Mouse (Mus musculus) lung, embryonic 15.5 days (tissue): ENCODE data around the gene Glyctk. TPM values are rescaled to one million over a fixed set of nuclear protein-coding genes. Genes with fewer than 3 reads are reported as not detected.

Experiments
- ATAC-seq: fragments of 200-750 bp; cut with Nextera tagmentation; 2 replicates; pipeline ENCODE4 v1.8.0; 2017; ENCODE audit warnings: moderate number of reproducible peaks, borderline replicate concordance; ENCODE audit not compliant: low FRiP score, low TSS enrichment; ENCODE audit errors: extremely low read depth
- H3K27ac ChIP-seq: fragments of 300-500 bp; sonication (generic); 2 replicates; pipeline ENCODE4 v1.5.1; 2015; ENCODE audit warnings: moderate library complexity, mild to moderate bottlenecking, inconsistent platforms
- H3K27me3 ChIP-seq: fragments of 300-500 bp; sonication (generic); 2 replicates; pipeline ENCODE4 v1.6.1; 2015; ENCODE audit warnings: inconsistent platforms
- H3K36me3 ChIP-seq: fragments of 300-500 bp; sonication (generic); 2 replicates; pipeline ENCODE4 v1.6.1; 2015; ENCODE audit warnings: inconsistent platforms
- H3K4me1 ChIP-seq: fragments of 300-500 bp; sonication (generic); 2 replicates; pipeline ENCODE4 v1.6.1; 2015; ENCODE audit warnings: inconsistent platforms
- H3K4me2 ChIP-seq: fragments of 300-500 bp; sonication (generic); 2 replicates; pipeline ENCODE4 v1.6.1; 2015; ENCODE audit warnings: inconsistent platforms, mild to moderate bottlenecking, moderate library complexity
- H3K4me3 ChIP-seq: fragments of 300-500 bp; sonication (generic); 2 replicates; pipeline ENCODE4 v1.5.1; 2015; ENCODE audit warnings: mild to moderate bottlenecking, inconsistent platforms
- H3K9ac ChIP-seq: fragments of 300-500 bp; sonication (generic); 2 replicates; pipeline ENCODE4 v1.6.1; 2015; ENCODE audit warnings: inconsistent platforms
- H3K9me3 ChIP-seq: fragments of 300-500 bp; sonication (generic); 2 replicates; pipeline ENCODE4 v1.6.1; 2016; ENCODE audit warnings: inconsistent platforms
- WGBS: fragments of 180-500 bp; shearing (Covaris S2); methylation state at CpG from one replicate; pipeline ENCODE4 v1.1.7; 2015; 5-methylcytosine and 5-hydroxymethylcytosine counted together
- polyA plus RNA-seq: library from polyadenylated mRNA; unstranded; fragments of >200 nt; fragmentation: Nextera tagmentation; extraction: Ambion mirVana; gene quantifications from 2 replicates; pipeline ENCODE4 v1.2.1, GENCODE M21; 2015

Gene Glyctk
- polyA plus RNA-seq, 1 experiment from 2014 or later, result 1.7 TPM

GRCm38 (mm10) chr9:106141955-106142354 is 16.0 kb downstream of the Glyctk start:
- H3K9me3 ChIP-seq, result no peaks in the 10 kb centered on the region
- no peak overlapping the region for H3K4me2 ChIP-seq
- no peak overlapping the region for H3K27ac ChIP-seq
- peaks cover 6% of the 10 kb centered on the region; the same call in 1 of the 2 replicates for H3K27me3 ChIP-seq
- no peak for ATAC-seq
- no peak overlapping the region for H3K4me3 ChIP-seq
- peaks cover 6% of the 10 kb centered on the region; the same call in 1 of the 2 replicates for H3K4me1 ChIP-seq
- no peaks in the 10 kb centered on the region for H3K36me3 ChIP-seq
- H3K9ac ChIP-seq, result no peak overlapping the region
- 79% methylated on average over 12 of the region's 12 CpGs for WGBS

DNA sequence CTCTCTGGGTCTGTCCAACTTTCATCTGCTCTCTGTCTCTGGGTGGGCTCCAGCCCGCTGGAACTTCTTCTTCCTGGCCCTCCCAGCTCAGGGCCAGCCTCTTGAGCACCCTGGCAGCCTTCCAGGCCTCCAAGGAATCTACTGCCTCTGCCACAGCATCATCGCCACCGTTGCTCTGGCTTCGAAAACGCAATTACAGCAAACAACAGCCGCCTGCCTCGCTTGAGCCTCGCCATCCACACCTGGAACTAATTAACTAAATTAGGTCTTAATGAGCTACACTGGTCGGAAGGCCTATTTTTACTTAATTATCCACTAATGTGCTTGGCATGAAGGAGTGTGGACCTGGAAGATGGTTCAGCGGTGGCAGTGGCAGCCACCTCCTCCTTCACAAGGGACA is 18.2 kb downstream of the Glyctk start:
- Histone ChIP-seq H3K4me3 (no peak overlapping the region), H3K4me1 (peaks cover 6% of the 10 kb centered on the region; the same call in 1 of the 2 replicates), H3K9ac (no peak overlapping the region), H3K4me2 (no peak overlapping the region), H3K27me3 (no peaks in the 10 kb centered on the region), H3K9me3 (no peaks in the 10 kb centered on the region), H3K36me3 (no peaks in the 10 kb centered on the region), H3K27ac (no peak overlapping the region)
- ATAC-seq, result peak; percentile 50; the same call in 1 of the 2 replicates
- WGBS, result 39% methylated on average over 10 of the region's 10 CpGs

- WGBS, result 64% methylated on average over 10 of the region's 10 CpGs
- Histone ChIP-seq H3K4me3 (no peak overlapping the region), H3K27me3 (no peaks in the 10 kb centered on the region), H3K4me2 (no peak overlapping the region), H3K27ac (no peak overlapping the region), H3K36me3 (no peaks in the 10 kb centered on the region), H3K4me1 (peaks cover 6% of the 10 kb centered on the region; the same call in 1 of the 2 replicates), H3K9me3 (no peaks in the 10 kb centered on the region), H3K9ac (no peak overlapping the region)
- no peak for ATAC-seq
Observed at GRCm38 (mm10) chr9:106137671-106138216, 20.2 kb downstream of the Glyctk start.

DNA sequence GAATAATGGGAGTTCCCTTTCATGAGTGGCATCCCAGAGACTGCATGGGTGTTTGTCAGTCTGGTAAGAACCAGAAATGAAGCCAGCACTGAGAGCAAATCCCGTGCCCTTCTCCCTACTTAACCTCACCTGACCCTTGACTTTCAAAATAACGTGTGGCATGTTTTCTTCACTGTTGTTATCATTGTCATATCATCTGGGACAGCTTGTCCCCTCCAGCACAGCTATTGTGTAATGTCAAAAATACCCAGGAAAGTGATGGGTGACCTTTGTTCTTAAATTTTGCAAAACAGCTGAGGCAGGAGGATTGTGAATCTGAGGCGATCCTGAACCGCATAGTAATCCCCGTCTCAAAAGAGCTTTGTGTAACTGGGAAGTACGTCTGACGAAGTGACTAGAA is 27.7 kb downstream of the Glyctk start:
- no peaks in the 10 kb centered on the region for H3K9me3 ChIP-seq
- no peaks in the 10 kb centered on the region for H3K4me1 ChIP-seq
- H3K9ac ChIP-seq, result no peak overlapping the region
- H3K27me3 ChIP-seq, result no peaks in the 10 kb centered on the region
- no peak for ATAC-seq
- 76% methylated on average over 7 of the region's 7 CpGs for WGBS
- H3K4me2 ChIP-seq, result no peak overlapping the region
- H3K4me3 ChIP-seq, result no peak overlapping the region
- no peak overlapping the region for H3K27ac ChIP-seq
- H3K36me3 ChIP-seq, result no peaks in the 10 kb centered on the region

- Histone ChIP-seq H3K27me3 (no peaks in the 10 kb centered on the region), H3K9me3 (no peaks in the 10 kb centered on the region), H3K4me3 (no peak overlapping the region), H3K4me1 (no peaks in the 10 kb centered on the region), H3K36me3 (no peaks in the 10 kb centered on the region), H3K9ac (no peak overlapping the region), H3K4me2 (no peak overlapping the region), H3K27ac (no peak overlapping the region)
- WGBS, result 69% methylated on average over 2 of the region's 2 CpGs
- ATAC-seq, result no peak; the same call in 1 of the 2 replicates
Observed at GRCm38 (mm10) chr9:106129072-106129471, 28.9 kb downstream of the Glyctk start.

DNA sequence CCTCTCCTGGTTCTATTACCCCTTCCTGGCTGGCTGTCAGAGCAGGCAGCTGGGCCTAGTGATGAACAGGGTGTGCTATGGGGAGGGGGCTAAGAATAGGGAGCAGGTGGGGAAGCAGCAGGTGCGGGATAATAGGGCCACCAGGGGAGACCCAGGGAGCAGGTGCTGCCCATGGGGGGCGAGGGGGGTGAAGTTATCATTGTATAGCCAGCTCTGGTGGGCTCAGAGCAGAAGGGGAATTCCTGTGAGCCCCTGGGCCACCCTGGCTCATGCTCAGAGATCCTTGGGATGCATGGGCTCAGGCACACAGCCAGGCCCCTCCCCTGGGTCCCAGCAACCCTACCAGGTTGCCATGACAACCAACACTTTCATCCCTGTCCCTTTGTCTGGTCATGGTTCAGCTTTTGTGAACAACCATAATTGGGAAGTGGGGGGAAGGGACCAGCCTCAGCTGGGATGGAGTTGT is 31.1 kb downstream of the Glyctk start:
- WGBS, result 28% methylated on average over 2 of the region's 2 CpGs
- no peak overlapping the region for H3K4me3 ChIP-seq
- H3K4me1 ChIP-seq, result no peaks in the 10 kb centered on the region
- no peak overlapping the region for H3K27ac ChIP-seq
- ATAC-seq, result no peak
- no peaks in the 10 kb centered on the region for H3K36me3 ChIP-seq
- H3K27me3 ChIP-seq, result no peaks in the 10 kb centered on the region
- no peak overlapping the region for H3K9ac ChIP-seq
- no peak overlapping the region for H3K4me2 ChIP-seq
- no peaks in the 10 kb centered on the region for H3K9me3 ChIP-seq

- no peak overlapping the region for H3K4me3 ChIP-seq
- no peak for ATAC-seq
- H3K9ac ChIP-seq, result no peak overlapping the region
- H3K27me3 ChIP-seq, result no peaks in the 10 kb centered on the region
- no peak overlapping the region for H3K27ac ChIP-seq
- no peak overlapping the region for H3K4me2 ChIP-seq
- H3K9me3 ChIP-seq, result no peaks in the 10 kb centered on the region
- WGBS, result 52% methylated on average over 4 of the region's 4 CpGs
- H3K4me1 ChIP-seq, result no peaks in the 10 kb centered on the region
- H3K36me3 ChIP-seq, result no peaks in the 10 kb centered on the region
Observed at GRCm38 (mm10) chr9:106123599-106123998, 34.3 kb downstream of the Glyctk start.

- H3K9ac ChIP-seq, result no peak overlapping the region
- 69% methylated on average over 9 of the region's 9 CpGs for WGBS
Observed at GRCm38 (mm10) chr9:106119075-106119474, 38.9 kb downstream of the Glyctk start.

GRCm38 (mm10) chr9:106115801-106116424 is 42.0 kb downstream of the Glyctk start:
- Histone ChIP-seq H3K9me3 (0 out of 2 replicates have a peak, but pooled peaks cover 2% of the 10 kb centered on the region), H3K27me3 (no peaks in the 10 kb centered on the region), H3K4me3 (no peak overlapping the region), H3K36me3 (no peaks in the 10 kb centered on the region), H3K9ac (no peak overlapping the region), H3K27ac (no peak overlapping the region), H3K4me2 (no peak overlapping the region), H3K4me1 (no peaks in the 10 kb centered on the region)
- no peak for ATAC-seq
- 32% methylated on average over 13 of the region's 13 CpGs for WGBS

More at GRCm38 (mm10) chr9:106119075-106119474, 38.9 kb downstream of the Glyctk start:
- Histone ChIP-seq H3K9me3 (no peaks in the 10 kb centered on the region), H3K27me3 (no peaks in the 10 kb centered on the region), H3K27ac (no peak overlapping the region), H3K36me3 (no peaks in the 10 kb centered on the region), H3K4me3 (no peak overlapping the region), H3K4me1 (no peaks in the 10 kb centered on the region), H3K4me2 (no peak overlapping the region)
- no peak for ATAC-seq

DNA sequence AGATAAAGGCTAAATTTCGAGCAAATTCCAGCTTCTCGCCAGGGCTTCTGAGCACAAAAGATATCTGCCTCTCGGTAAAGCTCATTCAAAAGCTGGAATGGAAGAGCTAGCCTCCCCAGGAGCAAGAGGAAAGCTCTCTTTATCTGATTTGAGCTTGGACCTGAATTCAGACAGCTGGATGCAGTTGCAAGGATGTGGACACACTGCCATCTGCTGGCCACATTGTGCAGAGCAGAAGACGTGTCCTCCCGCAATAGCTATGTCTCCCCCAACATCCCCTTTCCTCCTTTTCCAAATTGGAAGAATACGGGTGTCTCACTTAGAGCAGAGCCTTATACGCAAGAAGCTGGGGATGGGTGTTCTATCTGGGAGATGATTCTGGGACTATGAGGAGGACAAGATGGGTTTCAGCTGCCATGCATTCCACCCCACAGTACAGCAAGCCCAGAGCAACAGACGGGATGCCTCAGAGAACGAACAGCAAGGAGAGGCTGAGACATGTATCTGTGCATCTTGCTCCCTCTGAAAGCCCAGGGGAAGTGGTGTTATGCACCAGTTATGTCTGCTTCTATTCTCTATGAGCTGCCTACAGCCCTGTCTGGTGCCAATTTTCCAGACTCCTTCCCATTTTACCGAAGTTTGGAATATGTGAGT is 45.0 kb downstream of the Glyctk start:
- no peaks in the 10 kb centered on the region for H3K36me3 ChIP-seq
- no peaks in the 10 kb centered on the region for H3K27me3 ChIP-seq
- H3K4me2 ChIP-seq, result no peak overlapping the region
- H3K9ac ChIP-seq, result no peak overlapping the region
- no peak overlapping the region for H3K27ac ChIP-seq
- H3K4me3 ChIP-seq, result no peak overlapping the region
- H3K4me1 ChIP-seq, result no peaks in the 10 kb centered on the region
- H3K9me3 ChIP-seq, result peaks cover 5% of the 10 kb centered on the region; the same call in 1 of the 2 replicates
- ATAC-seq, result no peak
- 28% methylated on average over 10 of the region's 10 CpGs for WGBS

GRCm38 (mm10) chr9:106106241-106106640 is 51.7 kb downstream of the Glyctk start:
- no peaks in the 10 kb centered on the region for H3K4me1 ChIP-seq
- no peak overlapping the region for H3K9ac ChIP-seq
- no peak overlapping the region for H3K27ac ChIP-seq
- peaks cover 5% of the 10 kb centered on the region; the same call in 1 of the 2 replicates for H3K9me3 ChIP-seq
- H3K27me3 ChIP-seq, result no peaks in the 10 kb centered on the region
- H3K4me2 ChIP-seq, result no peak overlapping the region
- H3K4me3 ChIP-seq, result no peak overlapping the region
- ATAC-seq, result no peak
- H3K36me3 ChIP-seq, result no peaks in the 10 kb centered on the region
- 68% methylated on average over 9 of the region's 9 CpGs for WGBS

DNA sequence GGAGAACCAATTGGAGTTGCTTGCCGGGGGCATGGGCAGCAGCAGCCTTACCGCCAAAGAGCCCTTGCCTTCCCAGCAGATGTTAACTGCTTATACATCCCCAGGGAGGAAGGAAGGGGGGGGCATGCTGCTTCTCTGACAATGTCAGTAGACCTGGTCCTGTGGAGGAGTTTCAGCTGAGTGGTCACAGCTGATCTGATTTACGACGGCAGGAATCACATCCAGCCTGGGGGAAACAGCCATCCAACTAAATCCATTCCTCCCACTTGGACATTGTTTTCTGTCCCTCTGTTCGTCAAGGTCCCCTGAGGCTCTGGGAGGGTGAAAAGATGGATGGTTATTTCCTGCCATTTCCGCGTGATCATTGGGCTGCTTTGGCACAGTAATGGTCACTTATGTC is 53.5 kb downstream of the Glyctk start:
- Histone ChIP-seq H3K4me3 (no peak overlapping the region), H3K36me3 (no peaks in the 10 kb centered on the region), H3K4me2 (no peak overlapping the region), H3K27me3 (no peaks in the 10 kb centered on the region; the same call in 1 of the 2 replicates), H3K9me3 (no peaks in the 10 kb centered on the region), H3K9ac (no peak overlapping the region), H3K27ac (no peak overlapping the region), H3K4me1 (no peaks in the 10 kb centered on the region)
- WGBS, result 81% methylated on average over 7 of the region's 7 CpGs
- ATAC-seq, result no peak
